7 mouse cellular contexts compared by ENCODE assay signal in the genomic region with DNA sequence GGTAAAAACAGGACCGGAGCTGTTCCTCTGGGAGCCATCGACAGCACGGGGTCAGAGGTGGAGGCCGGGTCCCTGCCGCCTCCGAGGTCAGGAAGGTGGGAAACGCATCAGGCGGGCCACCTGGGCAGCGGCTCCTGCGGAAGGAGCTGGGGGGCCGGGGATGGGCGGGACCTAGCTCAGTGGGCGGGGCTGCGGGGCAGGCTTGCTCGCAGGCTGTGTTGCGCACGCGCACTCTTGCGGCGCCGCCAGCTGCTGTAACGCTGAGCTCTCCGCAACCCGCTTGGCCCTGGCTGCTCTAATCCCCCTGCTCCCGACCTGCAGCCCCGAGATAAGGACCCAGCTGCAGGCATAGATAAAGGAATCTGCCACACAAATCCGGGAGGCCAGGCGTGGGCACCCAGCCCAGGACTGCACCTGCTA. TPM values are rescaled to one million over a fixed set of nuclear protein-coding genes. Genes with fewer than 3 reads are reported as not detected.
DNase-seq lines count a peak whose midpoint lies in the region; ATAC-seq and TF ChIP-seq lines count a peak whose summit lies in the region.

No protein-coding gene starts in this region.

- no peaks in the 10 kb centered on the region for H3K27me3 ChIP-seq in intestine, postnatal 0 days (replicated peaks; ENCODE audit: control insufficient read depth, insufficient read depth, low read length)
- peaks cover 3% of the 10 kb centered on the region; the same call in 1 of the 2 replicates for H3K27me3 ChIP-seq in limb, embryonic 11.5 days (ENCODE audit: control insufficient read depth, insufficient read depth, low read length)
- peaks cover 45% of the 10 kb centered on the region for H3K27me3 ChIP-seq in midbrain, embryonic 13.5 days

- H3K9me3 ChIP-seq in intestine, postnatal 0 days (ENCODE audit: control insufficient read depth): no peaks in the 10 kb centered on the region
- no peaks in the 10 kb centered on the region for H3K9me3 ChIP-seq in limb, embryonic 11.5 days (ENCODE audit: control insufficient read depth, low read length)
- H3K9me3 ChIP-seq in midbrain, embryonic 13.5 days: no peaks in the 10 kb centered on the region; the same call in 1 of the 2 replicates

- peaks cover 6% of the 10 kb centered on the region; the same call in 1 of the 2 replicates for H3K36me3 ChIP-seq in intestine, postnatal 0 days (ENCODE audit: control insufficient read depth, insufficient read depth)
- peaks cover 2% of the 10 kb centered on the region for H3K36me3 ChIP-seq in limb, embryonic 11.5 days (ENCODE audit: control insufficient read depth, insufficient read depth, low read length)
- peaks cover 6% of the 10 kb centered on the region for H3K36me3 ChIP-seq in midbrain, embryonic 13.5 days

- peak; percentile 3 for ATAC-seq in intestine, postnatal 0 days
- ATAC-seq in limb, embryonic 11.5 days (ENCODE audit: insufficient number of reproducible peaks, low FRiP score, low TSS enrichment, low read depth): peak; percentile 19; the same call in 1 of the 2 replicates
- peak; percentile 44 for ATAC-seq in midbrain, embryonic 13.5 days

- peak overlapping the region; percentile 82 for H3K4me2 ChIP-seq in intestine, postnatal 0 days (replicated peaks; ENCODE audit: low read depth)
- H3K4me2 ChIP-seq in limb, embryonic 11.5 days (ENCODE audit: low read depth, severe bottlenecking): peak overlapping the region; percentile 70
- H3K4me2 ChIP-seq in midbrain, embryonic 13.5 days (replicated peaks): peak overlapping the region; percentile 65

- TF ChIP-seq CTCF in intestine, postnatal 0 days (IDR thresholded peaks at IDR 0.05; ENCODE audit: low read depth): no peak

- under 1% methylated on average over 26 of the region's 28 CpGs for WGBS in intestine, postnatal 0 days
- 0% methylated on average over 28 of the region's 28 CpGs for WGBS in limb, embryonic 11.5 days
- whole genome bisulfite sequencing in midbrain, embryonic 13.5 days: under 1% methylated on average over 28 of the region's 28 CpGs

- peak overlapping the region; percentile 10; the same call in 1 of the 2 replicates for H3K27ac ChIP-seq in intestine, postnatal 0 days (ENCODE audit: low read depth, low read length)
- H3K27ac ChIP-seq in limb, embryonic 11.5 days (replicated peaks; ENCODE audit: low read depth, low read length): peak overlapping the region; percentile 61; the same call in 1 of the 2 replicates
- peak overlapping the region; percentile 95 for H3K27ac ChIP-seq in midbrain, embryonic 13.5 days

- H3K4me3 ChIP-seq in intestine, postnatal 0 days (ENCODE audit: low read depth, low read length): peak overlapping the region; percentile 43
- H3K4me3 ChIP-seq in limb, embryonic 11.5 days (ENCODE audit: low read depth, low read length): peak overlapping the region; percentile 34
- H3K4me3 ChIP-seq in midbrain, embryonic 13.5 days (replicated peaks): peak overlapping the region; percentile 51

- peaks cover 10% of the 10 kb centered on the region for H3K4me1 ChIP-seq in intestine, postnatal 0 days (replicated peaks; ENCODE audit: control insufficient read depth, insufficient read depth, low read length)
- peaks cover 25% of the 10 kb centered on the region; the same call in 1 of the 2 replicates for H3K4me1 ChIP-seq in limb, embryonic 11.5 days (ENCODE audit: control insufficient read depth, insufficient read depth, low read length)
- peaks cover 38% of the 10 kb centered on the region for H3K4me1 ChIP-seq in midbrain, embryonic 13.5 days (replicated peaks)

- peak; percentile 94 for DNase-seq in adrenal gland, postnatal 14 days
- DNase-seq in embryo, embryonic 11.5 days (ENCODE audit: low read depth, low spot score): peak; percentile 85
- peak; percentile 79 to 91 for DNase-seq in gastrocnemius, postnatal 4 days (ENCODE audit: low spot score in 2 of 2)
- peak; percentile 94 for DNase-seq in limb, embryonic 11.5 days (ENCODE audit: low spot score)
- DNase-seq in spleen, adult 18-20 months: peak; percentile 83 to 90

- H3K9ac ChIP-seq in intestine, postnatal 0 days (ENCODE audit: low read depth, low read length): peak overlapping the region; percentile 37; the same call in 1 of the 2 replicates
- H3K9ac ChIP-seq in limb, embryonic 11.5 days (ENCODE audit: low read length): peak overlapping the region; percentile 52
- H3K9ac ChIP-seq in midbrain, embryonic 13.5 days (replicated peaks): peak overlapping the region; percentile 69

RNA-seq across cellular contexts. Expression of a gene that starts 2.6 kb away (rescaled TPM):
- total RNA-seq in adrenal gland, postnatal 14 days (2021): 29.1 and 37.2 TPM in 2 replicates
- total RNA-seq in gastrocnemius, postnatal 4 days (2021): 10 to 100 TPM; 21.6 to 21.7 TPM
- 16.1 and 16.6 TPM in 2 replicates for polyA plus RNA-seq in intestine, postnatal 0 days (2015; fragmentation: Nextera tagmentation; extraction: Ambion mirVana)
- 37.3 and 38.2 TPM in 2 replicates for polyA plus RNA-seq in limb, embryonic 11.5 days (2014; fragmentation: Nextera tagmentation; extraction: Ambion mirVana)
- polyA plus RNA-seq in midbrain, embryonic 13.5 days (2015; fragmentation: Nextera tagmentation; extraction: Ambion mirVana): 63.7 TPM in 2 replicates

RNA-seq across cellular contexts. Expression of a gene that starts 4.7 kb away (rescaled TPM):
- total RNA-seq in adrenal gland, postnatal 14 days (2021): 4.5 and 4.8 TPM in 2 replicates
- total RNA-seq in gastrocnemius, postnatal 4 days (2021): 1 to 10 TPM; 1.0 to 1.9 TPM
- 20.6 and 21.0 TPM in 2 replicates for polyA plus RNA-seq in intestine, postnatal 0 days (2015; fragmentation: Nextera tagmentation; extraction: Ambion mirVana)
- 19.0 and 19.9 TPM in 2 replicates for polyA plus RNA-seq in limb, embryonic 11.5 days (2014; fragmentation: Nextera tagmentation; extraction: Ambion mirVana)
- polyA plus RNA-seq in midbrain, embryonic 13.5 days (2015; fragmentation: Nextera tagmentation; extraction: Ambion mirVana): 2.9 and 4.0 TPM in 2 replicates

RNA-seq across cellular contexts. Expression of a gene that starts 8.0 kb away (rescaled TPM):
- 0.30 and 1.0 TPM in 2 replicates for total RNA-seq in adrenal gland, postnatal 14 days (2021)
- total RNA-seq in gastrocnemius, postnatal 4 days (2021): under 1 TPM; 0.47 to 0.49 TPM
- 0.25 and 0.51 TPM in 2 replicates for polyA plus RNA-seq in intestine, postnatal 0 days (2015; fragmentation: Nextera tagmentation; extraction: Ambion mirVana)
- 1.2 TPM in 2 replicates for polyA plus RNA-seq in limb, embryonic 11.5 days (2014; fragmentation: Nextera tagmentation; extraction: Ambion mirVana)
- 1.7 and 1.9 TPM in 2 replicates for polyA plus RNA-seq in midbrain, embryonic 13.5 days (2015; fragmentation: Nextera tagmentation; extraction: Ambion mirVana)

RNA-seq across cellular contexts. Expression of a gene that starts 44.2 kb away (rescaled TPM):
- 22.3 and 23.9 TPM in 2 replicates for total RNA-seq in adrenal gland, postnatal 14 days (2021)
- 1 to 10 TPM; 7.5 to 8.0 TPM for total RNA-seq in gastrocnemius, postnatal 4 days (2021)
- polyA plus RNA-seq in intestine, postnatal 0 days (2015; fragmentation: Nextera tagmentation; extraction: Ambion mirVana): 9.6 and 13.4 TPM in 2 replicates
- 19.7 and 21.1 TPM in 2 replicates for polyA plus RNA-seq in limb, embryonic 11.5 days (2014; fragmentation: Nextera tagmentation; extraction: Ambion mirVana)
- polyA plus RNA-seq in midbrain, embryonic 13.5 days (2015; fragmentation: Nextera tagmentation; extraction: Ambion mirVana): 15.5 and 18.2 TPM in 2 replicates

RNA-seq across cellular contexts. Expression of a gene that starts 44.4 kb away (rescaled TPM):
- total RNA-seq in adrenal gland, postnatal 14 days (2021): 382 and 386 TPM in 2 replicates
- 100 to 1,000 TPM; 358 to 365 TPM for total RNA-seq in gastrocnemius, postnatal 4 days (2021)
- 660 and 718 TPM in 2 replicates for polyA plus RNA-seq in intestine, postnatal 0 days (2015; fragmentation: Nextera tagmentation; extraction: Ambion mirVana)
- polyA plus RNA-seq in limb, embryonic 11.5 days (2014; fragmentation: Nextera tagmentation; extraction: Ambion mirVana): 413 and 428 TPM in 2 replicates
- 465 and 479 TPM in 2 replicates for polyA plus RNA-seq in midbrain, embryonic 13.5 days (2015; fragmentation: Nextera tagmentation; extraction: Ambion mirVana)

Comparison
In these comparisons a context has a peak if more than half of its experiments do, and no peak if none do; other contexts are left out.
1. Peak in every context shown above with its lines: DNase-seq, ATAC-seq, H3K4me3 ChIP-seq and H3K27ac ChIP-seq.
2. H3K27ac ChIP-seq: peak in every context shown above with its lines; median percentile 95 in midbrain, embryonic 13.5 days; 61 in limb, embryonic 11.5 days; 10 in intestine, postnatal 0 days.